Mouse (Mus musculus) CH12.LX (cell line): ENCODE data around the gene B3gnt4.

ENCODE experiments used
- CTCF ChIP-seq, 2 experiments: IDR thresholded peaks in 1 of 2; conservative IDR thresholded peaks in 1 of 2; 2 replicates each; pipeline ENCODE4 v1.5.1; 2011 to 2012; ENCODE audit warnings: low read depth in 2 of 2, low read length in 2 of 2, improper control_type of control experiment in 1 of 2, inconsistent platforms in 1 of 2, mild to moderate bottlenecking in 1 of 2, moderate library complexity in 1 of 2
- EP300 ChIP-seq: IDR thresholded peaks from 2 replicates; pipeline ENCODE4 v1.6.1; 2011; ENCODE audit warnings: low read length, improper control_type of control experiment
- GABPA ChIP-seq: IDR thresholded peaks from 2 replicates; pipeline ENCODE4 v1.6.1; 2012; ENCODE audit warnings: low read depth, low read length, improper control_type of control experiment, inconsistent platforms; ENCODE audit not compliant: insufficient replicate concordance
- KAT2A ChIP-seq: IDR thresholded peaks from 2 replicates; pipeline ENCODE4 v1.6.1; 2012; ENCODE audit warnings: low read length, improper control_type of control experiment, inconsistent platforms; ENCODE audit not compliant: insufficient replicate concordance
- POLR2A ChIP-seq: IDR thresholded peaks from 2 replicates; pipeline ENCODE4 v1.6.1; 2011; ENCODE audit warnings: low read depth, mild to moderate bottlenecking, improper control_type of control experiment, low read length
- UBTF ChIP-seq: IDR thresholded peaks from 2 replicates; pipeline ENCODE4 v1.6.1; 2012; ENCODE audit warnings: low read depth, mild to moderate bottlenecking, inconsistent platforms, low read length, improper control_type of control experiment, moderate library complexity
- USF1 ChIP-seq: IDR thresholded peaks from 2 replicates; pipeline ENCODE4 v1.6.1; 2014; ENCODE audit warnings: low read depth, mild to moderate bottlenecking, inconsistent platforms, low read length, improper control_type of control experiment

DNA sequence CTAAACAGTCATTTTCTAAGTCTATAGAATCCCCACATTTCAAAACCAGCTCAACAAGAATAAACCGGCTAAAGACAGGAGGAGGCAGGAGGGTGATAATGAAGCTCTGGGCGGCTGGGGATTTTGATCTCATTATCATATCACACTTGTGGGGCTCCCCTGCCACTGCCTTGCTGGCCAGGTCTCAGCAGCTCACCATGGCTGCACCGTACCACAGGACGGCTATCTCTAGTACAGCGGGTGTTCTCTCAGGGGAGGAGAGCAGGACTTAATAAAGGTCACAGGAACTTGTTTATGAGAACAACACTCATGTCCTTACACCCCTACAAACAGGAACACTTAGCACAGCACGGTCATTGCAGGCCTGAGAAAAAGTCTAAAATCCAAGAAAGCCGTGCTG is 45.4 kb downstream of the B3gnt4 start:
- TF ChIP-seq KAT2A (no peak), POLR2A (no peak), UBTF (no peak), GABPA (no peak), USF1 (no peak), CTCF (conservative IDR thresholded peaks at IDR 0.05 in 1 of 2, IDR thresholded peaks at IDR 0.05 in 1 of 2; ENCODE audit: low read depth in 2 of 2, low read length in 2 of 2) (no peak), EP300 (no peak)
